Mouse (Mus musculus): ENCODE measurements at regions not wholly inside any gene's neighbourhood (a gene's known extent, or its start where the extent isn't known, plus 50 kb on each side); places are given as distances from the start of the nearest gene placed in this dataset.

DNA sequence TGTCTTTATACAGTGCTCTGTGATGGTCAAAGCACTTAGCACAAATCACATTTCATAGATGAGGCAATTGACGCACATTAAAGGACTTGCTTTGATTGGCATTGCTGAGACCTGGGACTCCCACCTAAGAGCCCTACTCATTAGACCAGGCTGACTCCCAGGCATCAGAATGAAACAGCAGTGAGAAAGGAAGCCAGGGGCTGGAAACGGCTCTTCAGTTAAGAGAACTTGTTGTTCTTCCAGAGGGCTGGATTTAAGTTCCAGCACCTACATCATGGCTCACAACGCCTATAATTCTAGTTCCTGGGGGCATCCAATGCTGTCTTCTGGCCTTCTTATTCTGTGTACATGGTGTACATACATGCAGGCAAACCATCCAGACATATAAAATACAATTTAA lies 226.3 kb downstream of the Zfp36l1 start:
- WGBS: 79% methylated on average over 3 of the region's 3 CpGs
- H3K4me3 ChIP-seq (replicated peaks; ENCODE audit: control insufficient read depth, low read depth, low read length): no peak overlapping the region
- H3K27ac ChIP-seq (ENCODE audit: control insufficient read depth, insufficient read depth, low read depth, low read length, poor library complexity): no peak overlapping the region
- H3K4me1 ChIP-seq (ENCODE audit: control insufficient read depth, insufficient read depth, low read length): no peaks in the 10 kb centered on the region; the same call in 1 of the 2 replicates
- TF ChIP-seq POLR2A (IDR thresholded peaks at IDR 0.05; ENCODE audit: borderline replicate concordance, control insufficient read depth, low read depth, low read length) (no peak), CTCF (IDR thresholded peaks at IDR 0.05; ENCODE audit: control insufficient read depth, insufficient read depth, low read length) (no peak)

DNA sequence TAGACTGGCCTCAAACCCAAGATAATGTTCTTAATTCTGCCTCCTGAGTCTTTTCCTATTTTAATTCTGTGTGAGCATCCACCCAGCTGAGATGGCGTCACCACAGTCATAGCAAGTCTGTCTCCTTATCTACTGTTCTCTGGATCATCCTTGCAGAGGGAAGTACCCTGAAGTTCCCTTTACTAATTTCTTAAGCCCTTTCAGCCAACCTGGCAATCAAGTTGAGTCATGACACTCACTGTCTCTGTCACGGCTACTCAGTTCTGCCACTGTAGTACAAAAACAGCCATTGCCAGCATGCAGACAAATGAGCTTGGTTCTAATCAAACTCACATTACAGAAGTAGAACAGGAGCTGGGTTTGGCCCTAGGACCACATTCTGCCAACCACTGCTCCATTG lies 227.5 kb downstream of the Zfp36l1 start:
- no peak for TF ChIP-seq CTCF (IDR thresholded peaks at IDR 0.05; ENCODE audit: control insufficient read depth, insufficient read depth, low read length)
- no peak for TF ChIP-seq POLR2A (IDR thresholded peaks at IDR 0.05; ENCODE audit: borderline replicate concordance, control insufficient read depth, low read depth, low read length)
- WGBS: 46% methylated on average over 2 of the region's 2 CpGs
- Histone ChIP-seq H3K4me3 (replicated peaks; ENCODE audit: control insufficient read depth, low read depth, low read length) (no peak overlapping the region), H3K27ac (ENCODE audit: control insufficient read depth, insufficient read depth, low read depth, low read length, poor library complexity) (no peak overlapping the region), H3K4me1 (ENCODE audit: control insufficient read depth, insufficient read depth, low read length) (no peaks in the 10 kb centered on the region; the same call in 1 of the 2 replicates)

DNA sequence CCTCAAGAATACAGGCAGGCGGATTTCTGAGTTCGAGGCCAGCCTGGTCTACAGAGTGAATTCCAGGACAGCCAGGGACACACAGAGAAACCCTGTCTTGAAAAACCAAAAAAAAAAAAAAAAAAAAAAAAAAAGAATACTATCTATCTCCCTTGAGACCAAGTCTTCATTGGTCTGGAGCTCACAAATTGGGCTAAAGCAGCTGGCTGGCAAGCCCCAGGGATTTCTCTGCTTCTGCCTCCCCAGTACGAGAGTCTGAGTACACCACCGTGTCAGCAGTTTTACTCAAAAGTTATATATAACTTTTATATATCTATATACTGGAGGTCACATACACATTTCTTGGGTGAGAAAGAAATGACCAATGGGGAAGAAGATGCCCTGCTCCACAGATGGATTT lies 229.2 kb downstream of the Zfp36l1 start:
- WGBS: 71% methylated on average over 4 of the region's 4 CpGs

DNA sequence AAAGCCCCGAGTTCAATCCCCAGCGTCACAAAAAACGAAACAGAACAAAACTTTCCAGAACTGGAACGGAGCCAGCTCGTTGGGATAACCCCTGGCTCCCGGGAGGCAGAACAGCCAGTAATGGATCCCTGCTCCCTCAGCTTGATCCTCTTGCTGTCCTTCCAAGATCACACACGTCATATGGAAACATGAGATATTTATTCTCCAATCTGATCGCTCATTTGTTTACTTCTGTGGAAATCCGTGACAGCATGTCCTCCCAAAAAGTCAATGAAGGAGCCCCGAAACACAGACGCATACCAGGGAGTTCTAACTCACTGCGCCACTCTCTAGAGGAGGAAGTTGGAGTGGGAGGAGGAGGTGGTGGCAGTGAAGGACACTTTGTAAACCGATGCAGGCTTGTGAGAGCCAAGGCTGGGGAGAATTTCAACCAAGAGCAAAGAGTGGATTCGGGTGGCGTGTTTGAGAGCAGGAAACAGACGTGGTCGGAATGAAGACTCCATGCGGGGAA lies 232.0 kb downstream of the Zfp36l1 start:
- Histone ChIP-seq H3K27ac (ENCODE audit: control insufficient read depth, insufficient read depth, low read depth, low read length, poor library complexity) (no peak overlapping the region), H3K4me3 (replicated peaks; ENCODE audit: control insufficient read depth, low read depth, low read length) (no peak overlapping the region), H3K4me1 (ENCODE audit: control insufficient read depth, insufficient read depth, low read length) (no peaks in the 10 kb centered on the region; the same call in 1 of the 2 replicates)
- WGBS: 39% methylated on average over 18 of the region's 18 CpGs
- TF ChIP-seq POLR2A (IDR thresholded peaks at IDR 0.05; ENCODE audit: borderline replicate concordance, control insufficient read depth, low read depth, low read length) (no peak), CTCF (IDR thresholded peaks at IDR 0.05; ENCODE audit: control insufficient read depth, insufficient read depth, low read length) (no peak)

More for the DNA sequence above, 229.2 kb downstream of the Zfp36l1 start:
- Histone ChIP-seq H3K4me3 (replicated peaks; ENCODE audit: control insufficient read depth, low read depth, low read length) (no peak overlapping the region), H3K4me1 (ENCODE audit: control insufficient read depth, insufficient read depth, low read length) (no peaks in the 10 kb centered on the region; the same call in 1 of the 2 replicates), H3K27ac (ENCODE audit: control insufficient read depth, insufficient read depth, low read depth, low read length, poor library complexity) (no peak overlapping the region)
- TF ChIP-seq CTCF (IDR thresholded peaks at IDR 0.05; ENCODE audit: control insufficient read depth, insufficient read depth, low read length) (no peak), POLR2A (IDR thresholded peaks at IDR 0.05; ENCODE audit: borderline replicate concordance, control insufficient read depth, low read depth, low read length) (no peak)

DNA sequence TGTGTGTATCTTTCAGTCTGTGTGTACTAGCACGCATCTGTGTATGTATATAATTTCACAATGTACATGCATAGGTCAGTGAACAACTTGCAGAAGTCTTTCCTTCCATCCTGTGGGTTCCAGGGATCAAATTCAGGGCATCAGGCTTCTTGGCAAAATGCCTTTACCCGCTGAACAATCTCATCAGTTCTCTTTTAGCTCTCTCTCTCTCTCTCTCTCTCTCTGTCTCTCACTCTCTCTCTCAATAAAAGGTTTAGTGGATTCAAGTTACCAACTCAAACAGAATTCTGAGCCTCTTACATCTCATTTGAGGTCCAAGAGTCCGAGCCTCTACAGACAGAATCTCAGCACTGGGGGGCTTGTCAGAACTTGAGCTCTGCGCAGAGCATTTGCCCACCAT lies 232.5 kb downstream of the Zfp36l1 start:
- Histone ChIP-seq H3K27ac (ENCODE audit: control insufficient read depth, insufficient read depth, low read depth, low read length, poor library complexity) (no peak overlapping the region), H3K4me1 (ENCODE audit: control insufficient read depth, insufficient read depth, low read length) (no peaks in the 10 kb centered on the region; the same call in 1 of the 2 replicates), H3K4me3 (replicated peaks; ENCODE audit: control insufficient read depth, low read depth, low read length) (no peak overlapping the region)
- TF ChIP-seq CTCF (IDR thresholded peaks at IDR 0.05; ENCODE audit: control insufficient read depth, insufficient read depth, low read length) (no peak), POLR2A (IDR thresholded peaks at IDR 0.05; ENCODE audit: borderline replicate concordance, control insufficient read depth, low read depth, low read length) (no peak)
- 81% methylated on average over 4 of the region's 4 CpGs for WGBS

DNA sequence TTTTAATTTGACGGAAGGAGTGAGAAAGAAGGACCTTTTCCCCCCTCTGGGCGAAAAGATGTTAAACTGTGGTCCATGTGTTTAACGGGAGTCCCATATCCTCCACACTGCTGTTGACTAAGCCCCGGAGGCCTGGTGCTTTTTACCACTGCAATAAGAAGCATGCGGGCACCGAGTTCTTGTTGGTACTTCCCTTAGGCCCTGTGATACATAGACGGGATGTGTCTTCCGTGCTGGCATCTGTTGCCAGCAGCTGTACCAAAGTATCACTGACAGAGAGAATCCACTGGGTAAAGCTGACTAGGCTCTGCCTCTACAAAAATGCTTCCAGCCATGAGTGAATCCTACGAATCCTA lies 232.9 kb downstream of the Zfp36l1 start:
- no peak overlapping the region for H3K4me3 ChIP-seq (replicated peaks; ENCODE audit: control insufficient read depth, low read depth, low read length)
- no peak overlapping the region for H3K27ac ChIP-seq (ENCODE audit: control insufficient read depth, insufficient read depth, low read depth, low read length, poor library complexity)
- no peak for TF ChIP-seq CTCF (IDR thresholded peaks at IDR 0.05; ENCODE audit: control insufficient read depth, insufficient read depth, low read length)
- no peak for TF ChIP-seq POLR2A (IDR thresholded peaks at IDR 0.05; ENCODE audit: borderline replicate concordance, control insufficient read depth, low read depth, low read length)
- 86% methylated on average over 9 of the region's 9 CpGs for WGBS
- no peaks in the 10 kb centered on the region for H3K4me1 ChIP-seq (ENCODE audit: control insufficient read depth, insufficient read depth, low read length)

DNA sequence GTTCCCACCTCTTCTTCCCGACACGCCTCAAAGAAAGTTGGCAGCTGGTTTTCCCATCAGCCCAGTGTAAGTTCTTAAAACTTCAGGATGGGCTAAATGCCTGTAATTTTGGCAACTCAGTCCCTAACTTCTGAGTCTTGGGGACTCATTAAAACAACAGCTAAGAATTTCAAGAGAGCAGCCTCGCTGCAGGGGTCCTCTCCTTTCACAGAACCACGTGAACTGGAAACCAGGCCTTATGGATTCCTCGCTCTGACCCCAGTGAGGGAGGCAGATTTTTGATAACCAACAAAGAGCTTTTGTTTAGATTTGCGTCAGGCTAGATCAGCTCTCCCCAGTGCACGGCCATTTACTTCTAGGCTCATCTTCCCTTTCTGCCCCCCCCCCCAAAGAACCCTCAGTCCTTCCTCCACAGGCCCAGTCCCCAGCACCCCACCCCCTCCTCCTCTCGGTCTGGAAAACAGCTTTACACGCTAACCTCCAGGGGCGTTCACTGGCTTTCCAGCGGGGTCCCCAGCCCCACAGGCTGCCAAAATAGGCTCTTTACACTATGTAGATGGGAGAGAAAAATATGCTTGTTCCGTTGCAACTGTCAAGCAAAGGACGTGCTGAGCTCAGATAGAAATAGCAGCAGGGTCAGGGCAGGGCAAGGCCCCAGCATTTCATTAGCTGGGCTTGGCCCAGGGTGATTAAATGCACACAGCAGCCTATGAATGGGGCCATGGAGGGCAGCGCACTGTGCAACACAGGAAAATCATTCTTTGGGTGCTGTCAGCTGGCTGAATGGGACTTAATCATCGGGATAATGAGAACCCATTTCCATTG lies 233.5 kb downstream of the Zfp36l1 start:
- no peak for TF ChIP-seq CTCF (IDR thresholded peaks at IDR 0.05; ENCODE audit: control insufficient read depth, insufficient read depth, low read length)
- no peak for TF ChIP-seq POLR2A (IDR thresholded peaks at IDR 0.05; ENCODE audit: borderline replicate concordance, control insufficient read depth, low read depth, low read length)
- 74% methylated on average over 15 of the region's 15 CpGs for WGBS
- no peak overlapping the region for H3K27ac ChIP-seq (ENCODE audit: control insufficient read depth, insufficient read depth, low read depth, low read length, poor library complexity)

DNA sequence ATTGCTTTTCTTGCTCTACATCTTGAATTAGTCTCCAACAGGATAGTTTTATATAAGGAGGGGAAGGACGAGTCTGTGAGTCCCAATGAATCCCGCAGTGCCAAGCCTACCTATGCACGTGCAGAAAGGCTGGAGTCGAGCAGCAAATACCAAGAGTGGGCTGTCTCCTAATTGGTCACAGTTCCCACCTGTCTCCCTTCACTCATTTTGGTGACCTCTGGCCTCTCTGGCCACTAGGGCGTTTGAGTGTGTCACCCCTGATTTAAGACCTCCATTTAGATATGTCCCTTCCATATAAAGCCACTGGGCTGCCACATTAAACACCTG lies 234.1 kb downstream of the Zfp36l1 start:
- Histone ChIP-seq H3K4me3 (replicated peaks; ENCODE audit: control insufficient read depth, low read depth, low read length) (no peak overlapping the region), H3K27ac (ENCODE audit: control insufficient read depth, insufficient read depth, low read depth, low read length, poor library complexity) (no peak overlapping the region), H3K4me1 (ENCODE audit: control insufficient read depth, insufficient read depth, low read length) (no peaks in the 10 kb centered on the region)
- WGBS: 72% methylated on average over 5 of the region's 5 CpGs
- no peak for TF ChIP-seq POLR2A (IDR thresholded peaks at IDR 0.05; ENCODE audit: borderline replicate concordance, control insufficient read depth, low read depth, low read length)
- no peak for TF ChIP-seq CTCF (IDR thresholded peaks at IDR 0.05; ENCODE audit: control insufficient read depth, insufficient read depth, low read length)

More for the DNA sequence above, 233.5 kb downstream of the Zfp36l1 start:
- Histone ChIP-seq H3K4me1 (ENCODE audit: control insufficient read depth, insufficient read depth, low read length) (no peaks in the 10 kb centered on the region), H3K4me3 (replicated peaks; ENCODE audit: control insufficient read depth, low read depth, low read length) (no peak overlapping the region)

Data from bone marrow, adult 2 months (tissue).